Mouse (Mus musculus) kidney, adult 9 months (tissue): Measurements from ENCODE around the gene Cep68.

Experiments used
- DNase-seq: peaks from one replicate; pipeline ENCODE4 v3.0.0; 2022

The Cep68 gene

DNA sequence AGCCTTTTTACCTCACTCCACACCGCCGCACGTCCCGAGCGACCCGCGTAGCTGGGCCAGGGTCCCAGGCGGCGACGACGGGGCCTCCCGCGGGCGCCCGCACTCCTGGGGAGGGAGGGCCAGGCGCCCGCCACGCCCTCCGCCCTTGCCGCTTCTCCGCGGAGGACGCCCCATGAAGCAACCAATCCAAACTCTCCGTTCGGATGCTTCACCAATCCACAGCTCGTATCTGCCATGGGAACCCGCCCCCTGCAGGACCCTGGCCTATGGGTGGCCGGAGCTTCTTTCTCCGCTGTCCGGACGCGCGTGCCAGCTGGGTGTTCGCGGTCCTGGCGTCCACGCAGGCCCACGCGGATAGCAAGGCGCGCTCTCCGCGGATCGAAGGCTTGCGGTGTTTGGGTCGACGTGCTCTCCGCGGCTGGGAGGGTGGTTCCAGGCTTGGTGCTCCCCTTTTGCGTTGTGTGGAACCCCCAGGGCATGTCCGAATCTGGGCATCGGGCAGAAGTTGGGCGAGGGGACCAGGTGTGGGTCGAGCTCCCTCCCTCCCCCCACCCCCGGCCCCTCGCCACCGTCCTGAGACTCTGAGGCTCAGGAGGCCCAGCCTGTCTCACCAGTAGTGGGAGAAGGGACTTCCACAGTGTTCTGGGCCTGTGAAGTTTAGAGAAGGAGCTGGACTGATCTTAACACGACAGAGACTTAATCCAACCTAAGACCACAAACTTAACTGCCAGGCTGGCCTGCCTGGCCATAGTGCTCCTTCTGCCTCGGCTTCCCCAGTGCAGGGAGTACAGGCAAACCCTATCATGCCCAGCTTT, at the start of gene Cep68:
Gene Cep68 (minus strand): TSS at position 134 of the 815 bp plus-strand sequence.
- DNase-seq = peak; percentile 97

- DNase-seq = no peak
Observed at GRCm38 (mm10) chr11:20284463-20284862, 35.2 kb upstream of the Cep68 start.

- no peak for DNase-seq
Observed at GRCm38 (mm10) chr11:20282601-20283219, 33.5 kb upstream of the Cep68 start.

GRCm38 (mm10) chr11:20280982-20281381, 31.8 kb upstream of the Cep68 start:
- peak; percentile 14 for DNase-seq

- DNase-seq = peak; percentile 54
Observed at GRCm38 (mm10) chr11:20278702-20279101, 29.5 kb upstream of the Cep68 start.

DNA sequence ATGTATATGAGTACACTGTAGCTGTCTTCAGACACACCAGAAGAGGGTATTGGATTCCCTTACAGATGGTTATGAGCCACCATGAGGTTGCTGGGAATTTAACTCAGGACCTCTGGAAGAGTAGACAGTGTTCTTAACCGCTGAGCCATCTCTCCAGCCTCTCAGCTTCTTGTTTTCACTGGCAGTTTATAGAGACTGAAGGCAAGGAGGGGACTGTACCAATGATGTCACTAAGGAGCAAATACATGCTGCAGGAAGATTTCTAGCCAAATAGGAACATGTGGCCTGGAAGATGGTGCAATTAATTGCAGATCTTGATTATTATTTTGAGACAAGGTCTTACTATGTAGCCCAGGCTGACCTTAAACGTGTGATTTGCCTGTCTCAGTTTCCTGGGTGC, 27.9 kb upstream of the Cep68 start:
- DNase-seq = no peak

- DNase-seq = no peak
Observed at GRCm38 (mm10) chr11:20275974-20276373, 26.7 kb upstream of the Cep68 start.

- DNase-seq = no peak
Observed at GRCm38 (mm10) chr11:20269885-20270284, 20.7 kb upstream of the Cep68 start.

GRCm38 (mm10) chr11:20262628-20263380, 13.6 kb upstream of the Cep68 start:
- peak; percentile 57 for DNase-seq

GRCm38 (mm10) chr11:20254791-20255190, 5.6 kb upstream of the Cep68 start:
- no peak for DNase-seq

GRCm38 (mm10) chr11:20253088-20253487, 3.9 kb upstream of the Cep68 start:
- DNase-seq = no peak

- no peak for DNase-seq
Observed at GRCm38 (mm10) chr11:20250476-20251178, 1.4 kb upstream of the Cep68 start.

DNA sequence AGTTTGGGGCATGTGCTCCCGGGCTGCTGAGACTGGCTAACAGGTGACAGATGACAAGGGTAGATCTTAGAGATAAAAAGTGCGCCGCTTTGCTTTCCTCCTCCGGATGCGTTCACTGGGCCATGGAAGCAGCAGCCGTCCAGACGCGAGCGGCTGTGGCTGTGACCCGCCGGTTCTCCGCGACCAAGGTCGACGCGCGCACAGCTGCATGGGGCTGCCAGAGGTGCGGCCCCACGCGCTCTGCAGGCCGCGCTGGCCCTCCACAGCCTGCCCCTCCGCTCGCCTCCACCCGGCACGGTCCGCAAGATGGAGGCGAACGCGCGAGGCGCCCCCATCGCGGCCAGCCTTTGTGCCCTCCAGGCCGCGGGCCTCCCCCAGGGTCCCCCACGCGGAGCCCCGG, 389 bp downstream of the Cep68 start:
- no peak for DNase-seq

DNA sequence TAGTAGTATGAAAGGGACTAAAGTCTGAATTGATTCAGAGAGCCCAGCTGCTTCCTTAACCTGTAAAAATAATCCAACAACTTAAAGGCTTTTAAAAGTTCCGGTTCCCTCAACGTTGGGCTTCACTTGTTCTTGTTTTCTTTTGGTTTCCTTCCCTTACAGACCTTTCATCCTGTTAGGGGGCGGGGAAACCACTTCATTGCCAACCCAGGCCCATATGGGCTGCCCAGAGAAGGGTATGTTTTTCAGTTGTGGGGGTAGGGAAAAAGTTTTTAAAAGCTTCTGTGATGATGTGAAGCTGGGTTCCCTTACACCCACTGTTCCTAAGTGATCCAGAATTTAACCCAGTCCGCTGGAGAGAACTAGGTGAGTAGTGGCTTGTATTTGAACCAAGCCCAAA, 952 bp downstream of the Cep68 start:
- DNase-seq = no peak

DNA sequence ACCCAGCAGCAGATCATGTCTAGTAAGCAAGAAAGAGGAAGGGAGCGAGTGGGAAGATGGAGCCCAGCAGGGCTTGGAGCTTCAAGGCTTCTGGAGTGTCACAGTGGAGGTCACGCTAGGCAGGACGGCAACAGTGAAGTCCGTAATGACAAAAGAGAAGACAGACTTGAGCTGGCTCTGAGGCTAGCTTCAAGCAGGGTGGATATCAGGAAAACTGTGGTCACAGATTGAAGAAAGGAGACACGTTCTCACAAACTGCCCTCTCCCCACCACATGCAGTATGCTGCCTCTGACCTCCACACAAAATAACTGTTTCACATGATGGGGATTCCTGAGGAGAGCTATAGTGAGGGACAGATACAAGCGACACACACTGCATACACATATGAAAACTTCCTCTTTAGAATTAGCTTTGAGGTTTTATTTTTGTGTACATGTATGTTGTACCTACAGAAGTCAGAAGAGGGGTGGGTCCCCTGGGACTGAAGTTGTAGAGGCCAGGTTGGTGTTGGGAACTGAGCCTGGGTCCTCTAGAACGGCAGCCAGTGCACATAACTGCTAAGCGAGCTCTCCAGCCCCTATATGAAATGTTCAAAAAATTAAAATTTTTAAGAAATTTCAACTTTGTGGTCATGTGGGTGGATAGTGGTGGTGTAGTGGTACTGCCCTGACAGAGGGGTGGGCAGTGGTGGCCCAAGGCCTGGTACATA, 1.9 kb downstream of the Cep68 start:
- no peak for DNase-seq

DNA sequence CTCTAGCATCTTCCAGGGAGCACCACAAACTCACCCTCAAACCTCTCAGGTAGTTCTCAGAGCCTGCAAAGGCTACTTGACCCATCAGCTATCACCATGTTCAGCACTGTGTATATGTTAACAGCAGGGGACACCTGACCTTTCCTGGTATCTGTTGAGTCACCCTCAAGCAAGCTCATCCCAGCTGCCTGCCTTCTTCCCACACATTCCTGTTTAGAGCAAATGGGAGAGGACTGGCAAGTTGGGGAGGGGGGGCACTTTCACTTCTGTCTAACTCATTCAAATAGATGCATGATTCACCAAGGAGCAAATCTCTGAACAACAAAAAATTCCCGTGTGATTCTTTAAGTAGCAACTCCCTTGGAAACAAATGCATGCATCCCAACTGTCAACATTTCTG, 2.6 kb downstream of the Cep68 start:
- no peak for DNase-seq

GRCm38 (mm10) chr11:20245316-20245715, 3.9 kb downstream of the Cep68 start:
- DNase-seq = no peak

DNA sequence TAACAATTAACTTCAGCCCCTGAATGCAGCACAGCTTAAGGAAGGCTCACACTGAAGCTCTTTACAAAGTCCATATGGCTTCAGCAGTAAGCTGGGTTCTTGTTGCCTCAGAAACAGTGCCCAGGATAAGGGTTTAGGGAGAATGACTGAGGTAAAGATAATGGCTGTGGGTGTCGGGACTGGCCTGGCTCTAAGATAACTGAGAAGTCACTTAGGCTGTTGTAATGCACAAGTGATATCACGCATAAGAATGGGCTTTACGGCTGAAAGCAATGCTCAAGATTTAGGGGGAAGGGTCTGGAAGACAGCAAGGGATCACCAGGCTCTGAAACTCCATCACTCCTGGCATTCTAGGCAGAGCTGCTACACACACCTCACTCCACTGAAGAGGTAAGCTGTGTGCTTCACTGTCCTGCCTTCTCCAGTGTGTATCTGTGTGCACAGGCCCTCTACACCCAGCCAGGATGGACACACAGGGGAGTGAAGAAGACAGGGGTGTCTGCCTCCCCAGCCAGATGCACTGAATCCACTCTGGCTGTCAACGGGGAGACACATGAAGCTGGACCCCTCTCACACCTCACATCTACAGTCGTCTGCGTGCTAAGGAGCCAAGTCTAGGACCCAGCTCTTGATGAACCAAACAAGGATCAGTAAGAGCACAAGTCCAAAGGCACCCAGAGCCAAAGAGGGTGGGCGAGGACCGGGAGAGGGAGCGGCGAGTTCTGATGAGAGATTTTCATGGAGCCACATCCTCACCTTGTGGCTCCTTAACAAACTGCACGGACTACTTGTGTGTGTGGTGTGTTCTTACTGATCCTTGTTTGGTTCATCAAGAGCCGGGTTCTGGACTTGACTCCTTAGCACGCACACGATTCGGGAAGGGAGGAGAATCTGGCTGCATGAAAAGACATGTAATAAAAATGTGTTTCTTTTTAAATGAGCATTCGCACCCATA, 4.6 kb downstream of the Cep68 start:
- no peak for DNase-seq

- DNase-seq = peak; percentile 61
Observed at GRCm38 (mm10) chr11:20243214-20243913, 5.9 kb downstream of the Cep68 start.

GRCm38 (mm10) chr11:20242366-20243056, 6.7 kb downstream of the Cep68 start:
- DNase-seq = no peak
